Mouse (Mus musculus): Measurements from ENCODE around the gene Inafm2.

DNA sequence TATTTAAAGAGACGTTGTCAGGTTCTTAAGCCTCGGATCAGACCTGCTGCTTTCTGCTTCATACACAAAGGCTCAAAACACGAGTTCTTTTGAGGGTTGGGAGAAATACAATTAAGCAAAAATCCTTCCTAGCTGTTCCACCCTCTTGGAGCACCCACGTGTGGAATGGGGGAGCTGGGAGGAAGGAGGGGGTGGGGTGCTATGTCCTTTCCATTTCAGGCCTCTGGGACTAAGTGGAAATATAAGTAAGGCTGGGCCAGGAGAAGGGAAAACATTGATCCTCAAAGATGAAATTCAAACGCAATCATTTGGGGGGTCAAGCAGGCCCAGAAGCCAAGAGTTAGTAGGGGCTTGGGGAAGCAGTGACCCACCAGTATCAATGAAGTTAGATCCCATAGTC is 44.4 kb upstream of the Inafm2 start:
- no peak for TF ChIP-seq CTCF (IDR thresholded peaks at IDR 0.05; ENCODE audit: extremely low read depth, insufficient read depth, insufficient read length, insufficient replicate concordance)
- no peak for TF ChIP-seq POLR2A (IDR thresholded peaks at IDR 0.05; ENCODE audit: low read depth, low read length)

Data from spleen, adult 2 months (tissue).